Mouse (Mus musculus): ENCODE data around the gene Cd86. TPM values are rescaled to one million over a fixed set of nuclear protein-coding genes. Genes with fewer than 3 reads are reported as not detected.

Gene Cd86
- polyA plus RNA-seq (2012; ENCODE audit: insufficient read depth, insufficient read length, missing spikeins) = 29.1 and 31.7 TPM in 2 replicates

DNA sequence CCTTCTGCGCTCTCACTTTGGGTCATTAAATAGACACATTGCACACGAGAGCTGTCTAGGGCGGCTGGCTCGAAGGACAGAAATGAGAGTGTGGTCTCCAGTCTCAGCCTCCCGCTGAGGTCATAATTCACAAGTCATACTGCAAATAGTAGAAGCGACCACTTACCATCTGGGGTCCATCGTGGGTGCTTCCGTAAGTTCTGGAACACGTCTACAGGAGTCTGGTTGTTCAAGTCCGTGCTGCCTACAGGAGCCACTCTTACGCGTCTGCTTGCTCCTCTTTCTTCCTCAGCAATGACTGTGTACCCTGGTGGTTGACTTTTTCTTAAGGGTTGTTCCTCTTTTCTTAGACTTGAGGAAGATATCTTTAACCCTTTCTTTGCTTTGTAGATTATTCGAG, at the start of gene Cd86:
Gene Cd86 (minus strand): TSS at position 300 of the 400 bp plus-strand sequence.
- TF ChIP-seq CTCF (IDR thresholded peaks at IDR 0.05; ENCODE audit: low read depth, low read length) (no peak), POLR2A (IDR thresholded peaks at IDR 0.05; ENCODE audit: borderline replicate concordance, low read depth, low read length) (no peak)
- H3K4me1 ChIP-seq (ENCODE audit: control insufficient read depth, insufficient read depth, low read length) = peaks cover 46% of the 10 kb centered on the region

DNA sequence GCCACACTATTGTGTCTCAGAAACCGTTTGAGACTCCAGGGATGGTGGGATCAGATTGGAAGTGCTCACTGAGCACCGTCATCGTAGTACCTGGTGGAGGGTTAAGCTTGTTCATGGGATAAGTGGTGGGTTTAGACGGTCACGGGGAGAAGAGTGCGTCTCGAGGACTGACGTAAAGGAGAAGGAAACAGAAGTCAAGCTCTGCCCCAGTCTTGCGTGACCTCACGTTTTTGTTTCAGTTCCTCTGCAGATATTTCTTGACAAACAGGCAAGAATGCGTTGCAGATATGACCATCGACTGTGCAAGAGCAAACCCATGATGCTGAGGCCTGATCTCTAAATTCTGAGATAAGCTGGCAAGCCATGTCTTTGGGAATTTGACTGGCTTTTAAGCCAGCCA, 45.9 kb upstream of the Cd86 start:
- Histone ChIP-seq H3K4me3 (ENCODE audit: insufficient read depth, low read length) (no peak overlapping the region), H3K4me1 (ENCODE audit: control insufficient read depth, insufficient read depth, low read length) (peaks cover 40% of the 10 kb centered on the region), H3K27ac (ENCODE audit: insufficient read depth, low read depth, low read length) (peak overlapping the region; percentile 67)
- TF ChIP-seq CTCF (IDR thresholded peaks at IDR 0.05; ENCODE audit: low read depth, low read length) (no peak), POLR2A (IDR thresholded peaks at IDR 0.05; ENCODE audit: borderline replicate concordance, low read depth, low read length) (no peak)

More for the DNA sequence above, at the start of gene Cd86:
- H3K4me3 ChIP-seq (ENCODE audit: insufficient read depth, low read length) = peak within 1 kb of the TSS; percentile 63
- H3K27ac ChIP-seq (ENCODE audit: insufficient read depth, low read depth, low read length) = peak within 1 kb of the TSS; percentile 63

DNA sequence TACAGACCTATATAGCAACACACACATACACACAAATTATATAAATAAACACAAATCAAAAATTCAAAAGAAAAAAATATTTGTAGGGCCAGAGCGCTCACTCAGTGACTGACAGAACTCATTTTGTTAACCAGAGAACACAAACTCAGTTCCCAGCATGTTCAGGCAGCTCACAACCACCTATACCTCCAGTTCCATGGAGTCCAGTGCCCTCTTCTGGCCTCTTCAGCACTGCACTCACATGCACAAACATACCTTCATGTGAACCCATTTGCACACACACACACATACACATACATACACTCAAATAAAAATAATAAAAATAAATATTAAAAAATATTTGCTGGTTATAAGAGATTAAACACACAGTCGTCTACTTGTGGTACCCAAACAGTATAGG, 44.9 kb upstream of the Cd86 start:
- Histone ChIP-seq H3K27ac (ENCODE audit: insufficient read depth, low read depth, low read length) (no peak overlapping the region), H3K4me3 (ENCODE audit: insufficient read depth, low read length) (no peak overlapping the region), H3K4me1 (ENCODE audit: control insufficient read depth, insufficient read depth, low read length) (peaks cover 43% of the 10 kb centered on the region)
- 0 out of 2 replicates have a peak, but pooled peaks have one; percentile 27 for TF ChIP-seq CTCF (IDR thresholded peaks at IDR 0.05; ENCODE audit: low read depth, low read length)
- no peak for TF ChIP-seq POLR2A (IDR thresholded peaks at IDR 0.05; ENCODE audit: borderline replicate concordance, low read depth, low read length)

DNA sequence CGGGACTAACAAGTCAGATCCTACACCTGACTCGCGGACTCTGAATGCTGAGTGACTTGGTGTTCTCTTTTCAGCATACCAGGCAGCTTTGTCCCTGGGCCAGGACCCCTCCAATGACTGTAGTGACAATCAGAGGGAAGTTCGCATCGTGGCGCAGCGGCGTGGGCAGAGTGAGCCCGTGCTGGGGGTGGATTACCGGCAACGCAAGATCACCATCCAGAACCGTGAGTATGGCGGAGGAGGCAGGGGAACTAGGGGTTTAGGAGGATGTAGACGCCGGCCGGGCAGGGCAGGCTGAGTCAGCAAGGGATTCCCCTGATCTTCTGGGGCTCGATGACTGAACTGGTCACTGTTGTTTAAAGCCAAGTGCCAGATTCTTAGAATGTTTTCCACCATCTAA, 43.5 kb upstream of the Cd86 start:
- H3K4me1 ChIP-seq (ENCODE audit: control insufficient read depth, insufficient read depth, low read length) = peaks cover 48% of the 10 kb centered on the region
- no peak overlapping the region for H3K27ac ChIP-seq (ENCODE audit: insufficient read depth, low read depth, low read length)
- TF ChIP-seq CTCF (IDR thresholded peaks at IDR 0.05; ENCODE audit: low read depth, low read length) = no peak
- H3K4me3 ChIP-seq (ENCODE audit: insufficient read depth, low read length) = no peak overlapping the region

DNA sequence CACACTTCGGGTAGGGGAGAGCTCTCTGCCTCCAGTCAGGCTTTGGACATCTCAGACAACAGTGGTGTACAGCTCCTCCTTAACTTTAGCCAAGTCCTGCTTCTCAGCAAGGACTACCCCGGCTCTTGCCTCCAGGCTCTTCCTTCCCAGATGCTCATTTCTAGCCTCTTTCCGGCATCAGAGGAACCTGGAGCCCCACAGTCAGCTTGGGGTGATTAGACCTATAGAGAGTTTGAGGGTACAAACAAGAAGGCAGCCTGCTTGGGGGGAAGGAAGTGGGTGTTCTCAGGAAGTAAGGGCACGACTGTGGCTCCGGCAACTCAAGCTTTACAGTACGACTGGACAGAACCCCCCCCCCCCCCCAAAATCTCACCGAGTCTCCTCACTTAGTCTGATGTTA, 42.9 kb upstream of the Cd86 start:
- H3K4me1 ChIP-seq (ENCODE audit: control insufficient read depth, insufficient read depth, low read length) = peaks cover 43% of the 10 kb centered on the region
- H3K4me3 ChIP-seq (ENCODE audit: insufficient read depth, low read length) = no peak overlapping the region
- no peak overlapping the region for H3K27ac ChIP-seq (ENCODE audit: insufficient read depth, low read depth, low read length)
- no peak for TF ChIP-seq POLR2A (IDR thresholded peaks at IDR 0.05; ENCODE audit: borderline replicate concordance, low read depth, low read length)
- no peak for TF ChIP-seq CTCF (IDR thresholded peaks at IDR 0.05; ENCODE audit: low read depth, low read length)

DNA sequence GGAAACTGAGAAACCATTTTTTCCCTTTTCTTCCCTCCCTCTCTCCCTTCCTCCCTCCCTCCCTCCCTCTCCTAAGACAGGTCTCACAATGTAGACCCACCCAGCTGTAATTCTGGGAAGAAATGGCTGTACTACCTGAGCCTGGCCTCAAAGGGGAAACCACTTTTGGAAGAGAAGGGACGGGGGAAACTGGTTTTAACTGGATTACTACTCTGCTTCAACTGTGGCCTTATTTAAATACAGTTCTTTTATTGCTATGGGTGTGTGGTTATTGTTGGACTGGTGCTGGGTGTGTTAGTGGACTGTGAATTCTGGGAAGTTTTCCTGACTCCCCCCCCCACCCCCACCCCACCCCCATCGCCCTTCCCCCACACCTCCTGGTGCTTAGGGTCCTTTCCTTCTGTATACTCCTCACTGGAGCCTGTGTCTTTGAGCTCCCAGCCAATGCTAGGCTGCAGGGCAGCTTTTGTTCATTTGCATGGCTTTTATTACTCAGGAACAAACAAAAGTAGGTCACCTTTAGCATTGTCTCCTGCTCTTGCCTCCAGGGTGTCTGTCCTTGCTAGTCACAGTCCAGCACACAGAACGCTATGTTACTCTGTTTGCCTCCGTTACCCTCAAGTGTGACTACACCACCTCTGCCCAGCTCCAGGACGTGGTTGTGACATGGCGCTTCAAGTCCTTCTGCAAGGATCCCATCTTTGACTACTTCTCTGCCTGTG, 42.0 kb upstream of the Cd86 start:
- H3K4me3 ChIP-seq (ENCODE audit: insufficient read depth, low read length) = no peak overlapping the region
- no peak overlapping the region for H3K27ac ChIP-seq (ENCODE audit: insufficient read depth, low read depth, low read length)
- H3K4me1 ChIP-seq (ENCODE audit: control insufficient read depth, insufficient read depth, low read length) = peaks cover 43% of the 10 kb centered on the region
- TF ChIP-seq CTCF (IDR thresholded peaks at IDR 0.05; ENCODE audit: low read depth, low read length) = no peak
- TF ChIP-seq POLR2A (IDR thresholded peaks at IDR 0.05; ENCODE audit: borderline replicate concordance, low read depth, low read length) = no peak

DNA sequence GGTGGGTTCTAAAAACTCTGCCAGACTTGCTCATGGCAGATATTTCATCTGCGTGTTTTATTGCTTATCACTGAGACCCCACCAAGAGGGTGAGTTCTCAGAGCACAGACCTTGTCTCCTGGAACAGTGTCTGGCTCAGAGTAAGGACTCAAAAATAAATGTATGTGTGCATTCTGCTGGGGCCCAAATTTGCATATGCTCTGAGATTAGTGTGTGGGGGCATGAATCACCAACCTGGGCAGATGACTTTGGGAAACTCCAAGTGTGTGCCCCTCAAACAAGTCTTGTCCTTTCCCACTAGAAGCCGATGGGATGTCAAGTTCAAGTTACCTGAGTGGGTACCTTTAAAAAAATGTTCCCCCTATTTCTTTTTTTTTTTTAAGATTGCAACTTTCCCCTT, 34.6 kb upstream of the Cd86 start:
- TF ChIP-seq POLR2A (IDR thresholded peaks at IDR 0.05; ENCODE audit: borderline replicate concordance, low read depth, low read length) (no peak), CTCF (IDR thresholded peaks at IDR 0.05; ENCODE audit: low read depth, low read length) (no peak)
- peaks cover 6% of the 10 kb centered on the region; the same call in 1 of the 2 replicates for H3K4me1 ChIP-seq (ENCODE audit: control insufficient read depth, insufficient read depth, low read length)
- no peak overlapping the region for H3K4me3 ChIP-seq (ENCODE audit: insufficient read depth, low read length)
- H3K27ac ChIP-seq (ENCODE audit: insufficient read depth, low read depth, low read length) = no peak overlapping the region

DNA sequence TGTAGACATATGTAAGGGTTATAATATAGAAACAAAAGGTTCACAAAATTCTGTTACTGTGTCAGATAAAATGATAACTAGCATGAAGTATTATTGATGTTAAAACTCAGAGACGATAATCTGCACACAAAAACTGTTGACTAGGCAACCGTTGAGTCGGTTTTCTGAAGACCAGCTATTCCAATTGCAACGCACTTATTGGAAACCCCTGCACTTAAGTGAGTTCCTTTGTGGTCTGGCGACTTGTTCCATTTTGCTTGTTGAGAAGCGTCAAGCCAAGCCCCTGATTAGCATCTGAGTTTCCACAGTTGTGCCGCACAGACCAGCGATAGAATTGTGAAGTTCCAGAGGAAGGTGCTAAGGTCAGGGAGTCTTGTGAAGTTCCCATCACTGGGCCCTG, 31.4 kb upstream of the Cd86 start:
- Histone ChIP-seq H3K27ac (ENCODE audit: insufficient read depth, low read depth, low read length) (no peak overlapping the region), H3K4me3 (ENCODE audit: insufficient read depth, low read length) (no peak overlapping the region), H3K4me1 (ENCODE audit: control insufficient read depth, insufficient read depth, low read length) (peaks cover 6% of the 10 kb centered on the region)
- no peak for TF ChIP-seq POLR2A (IDR thresholded peaks at IDR 0.05; ENCODE audit: borderline replicate concordance, low read depth, low read length)
- TF ChIP-seq CTCF (IDR thresholded peaks at IDR 0.05; ENCODE audit: low read depth, low read length) = no peak

DNA sequence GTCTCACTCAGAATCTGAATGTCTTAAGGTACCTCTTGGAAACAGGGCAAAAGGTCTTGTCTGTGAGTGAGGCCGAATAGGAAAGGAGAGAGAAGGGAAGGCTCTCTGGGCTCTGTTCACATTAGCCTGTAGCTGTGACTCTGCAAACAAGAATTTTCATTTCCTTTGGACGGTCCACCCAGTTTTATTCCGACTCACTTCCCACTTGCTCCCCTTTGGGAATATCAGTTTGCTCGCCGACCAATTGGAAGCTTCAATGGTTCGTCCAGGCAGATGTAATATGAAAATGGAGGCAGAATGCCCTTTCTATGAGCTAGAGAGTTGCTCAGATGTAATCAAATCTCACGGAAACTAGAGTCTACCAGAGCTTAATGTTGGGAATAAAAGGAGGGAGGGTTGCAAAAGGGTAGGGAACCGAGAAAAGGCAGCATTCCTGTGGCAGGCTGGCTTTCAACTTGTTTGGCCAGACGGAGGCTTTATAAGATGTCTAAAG, 29.0 kb upstream of the Cd86 start:
- no peak overlapping the region for H3K4me3 ChIP-seq (ENCODE audit: insufficient read depth, low read length)
- no peak for TF ChIP-seq CTCF (IDR thresholded peaks at IDR 0.05; ENCODE audit: low read depth, low read length)
- no peak for TF ChIP-seq POLR2A (IDR thresholded peaks at IDR 0.05; ENCODE audit: borderline replicate concordance, low read depth, low read length)

DNA sequence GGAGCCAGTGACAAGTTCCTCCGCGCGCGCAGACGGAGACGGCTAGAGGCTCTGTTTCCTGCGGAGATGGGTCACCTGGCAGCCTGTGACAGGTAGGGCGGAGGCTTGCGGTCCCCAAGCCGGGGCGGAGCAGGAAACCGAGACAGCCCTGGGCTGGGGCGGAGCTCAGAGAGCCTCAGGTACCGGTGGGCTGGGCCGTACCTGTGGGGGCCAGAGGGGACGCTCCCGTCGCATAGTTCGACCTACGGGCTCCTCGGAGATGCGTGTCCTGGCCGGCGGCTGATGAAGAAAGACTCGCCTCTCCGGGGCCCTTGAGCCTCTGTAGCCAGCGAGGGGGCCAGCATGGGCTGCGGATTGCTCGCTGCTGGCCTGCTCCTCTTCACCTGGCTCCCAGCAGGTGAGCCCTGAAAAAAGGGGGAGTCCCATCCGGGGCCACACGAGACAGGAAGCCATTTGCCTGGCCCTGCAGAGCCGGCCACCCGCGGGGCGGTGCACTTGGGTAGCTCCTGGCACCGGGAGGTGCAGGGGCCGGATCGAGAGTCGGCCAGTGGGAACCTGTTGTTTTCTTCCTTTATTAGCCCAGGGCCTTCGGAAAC, 28.0 kb upstream of the Cd86 start, which contains the start of gene Ildr1:
Gene Ildr1 (plus strand): TSS at position 161 of the 596 bp plus-strand sequence.
- H3K4me3 ChIP-seq (ENCODE audit: insufficient read depth, low read length) = no peak within 1 kb of the TSS
- H3K4me1 ChIP-seq (ENCODE audit: control insufficient read depth, insufficient read depth, low read length) = peaks cover 10% of the 10 kb centered on the region
- no peak for TF ChIP-seq POLR2A (IDR thresholded peaks at IDR 0.05; ENCODE audit: borderline replicate concordance, low read depth, low read length)
- no peak for TF ChIP-seq CTCF (IDR thresholded peaks at IDR 0.05; ENCODE audit: low read depth, low read length)
- H3K27ac ChIP-seq (ENCODE audit: insufficient read depth, low read depth, low read length) = no peak within 1 kb of the TSS

More for the DNA sequence above, 29.0 kb upstream of the Cd86 start:
- peaks cover 10% of the 10 kb centered on the region for H3K4me1 ChIP-seq (ENCODE audit: control insufficient read depth, insufficient read depth, low read length)
- H3K27ac ChIP-seq (ENCODE audit: insufficient read depth, low read depth, low read length) = no peak overlapping the region

Data from bone marrow macrophage, adult 2 months (primary cell).